Mouse (Mus musculus): ENCODE results near the gene Lingo1.

The Lingo1 gene

GRCm38 (mm10) chr9:56722089-56722825 is 74.0 kb downstream of the Lingo1 start:
- DNase-seq (ENCODE audit: low read depth): no peak

GRCm38 (mm10) chr9:56718984-56719383 is 77.3 kb downstream of the Lingo1 start:
- no peak for DNase-seq (ENCODE audit: low read depth)

GRCm38 (mm10) chr9:56716565-56716964 is 79.7 kb downstream of the Lingo1 start:
- no peak for DNase-seq (ENCODE audit: low read depth)

- DNase-seq (ENCODE audit: low read depth): no peak
Measured at GRCm38 (mm10) chr9:56716066-56716465, 80.2 kb downstream of the Lingo1 start.

- no peak for DNase-seq (ENCODE audit: low read depth)
Measured at GRCm38 (mm10) chr9:56714391-56714790, 81.9 kb downstream of the Lingo1 start.

GRCm38 (mm10) chr9:56712667-56713369 is 83.5 kb downstream of the Lingo1 start:
- no peak for DNase-seq (ENCODE audit: low read depth)

- DNase-seq (ENCODE audit: low read depth): no peak
Measured at GRCm38 (mm10) chr9:56710958-56711357, 85.3 kb downstream of the Lingo1 start.

- DNase-seq (ENCODE audit: low read depth): no peak
Measured at GRCm38 (mm10) chr9:56706482-56707085, 89.7 kb downstream of the Lingo1 start.

GRCm38 (mm10) chr9:56701394-56701793 is 94.9 kb downstream of the Lingo1 start:
- no peak for DNase-seq (ENCODE audit: low read depth)

GRCm38 (mm10) chr9:56700866-56701265 is 95.4 kb downstream of the Lingo1 start:
- DNase-seq (ENCODE audit: low read depth): no peak

GRCm38 (mm10) chr9:56698715-56699370 is 97.4 kb downstream of the Lingo1 start:
- DNase-seq (ENCODE audit: low read depth): no peak

GRCm38 (mm10) chr9:56694079-56694478 is 102.2 kb downstream of the Lingo1 start:
- DNase-seq (ENCODE audit: low read depth): no peak

- DNase-seq (ENCODE audit: low read depth): no peak
Measured at GRCm38 (mm10) chr9:56691226-56691625, 105.0 kb downstream of the Lingo1 start.

- DNase-seq (ENCODE audit: low read depth): no peak
Measured at GRCm38 (mm10) chr9:56690679-56691078, 105.6 kb downstream of the Lingo1 start.

- no peak for DNase-seq (ENCODE audit: low read depth)
Measured at GRCm38 (mm10) chr9:56687490-56687889, 108.8 kb downstream of the Lingo1 start.

GRCm38 (mm10) chr9:56687145-56687477 is 109.2 kb downstream of the Lingo1 start:
- no peak for DNase-seq (ENCODE audit: low read depth)

GRCm38 (mm10) chr9:56686339-56687144 is 109.7 kb downstream of the Lingo1 start:
- DNase-seq (ENCODE audit: low read depth): no peak

GRCm38 (mm10) chr9:56682826-56683225 is 113.4 kb downstream of the Lingo1 start:
- DNase-seq (ENCODE audit: low read depth): no peak

- no peak for DNase-seq (ENCODE audit: low read depth)
Measured at GRCm38 (mm10) chr9:56681950-56682349, 114.3 kb downstream of the Lingo1 start.

GRCm38 (mm10) chr9:56678929-56679681 is 117.2 kb downstream of the Lingo1 start:
- no peak for DNase-seq (ENCODE audit: low read depth)

- no peak for DNase-seq (ENCODE audit: low read depth)
Measured at GRCm38 (mm10) chr9:56675696-56676095, 120.6 kb downstream of the Lingo1 start.
